Mouse (Mus musculus) gastrocnemius, adult 8-10 months (tissue): ENCODE data around the gene Paqr9. TPM values are rescaled to one million over a fixed set of nuclear protein-coding genes. Genes with fewer than 3 reads are reported as not detected.

Experiments
- DNase-seq, 2 experiments: peaks; one replicate each; pipeline ENCODE4 v3.0.0; 2022; ENCODE audit warnings: low spot score in 2 of 2
- total RNA-seq, 4 experiments: library from RNA; stranded (reverse); gene quantifications; 2 replicates each; pipeline ENCODE4 v1.2.4; 2022

Paqr9 gene
- total RNA-seq, 4 experiments from 2014 or later = 1.9 to 3.7 (median 2.3) TPM

- no peak for DNase-seq
Observed at GRCm38 (mm10) chr9:95544598-95544997, 14.9 kb upstream of the Paqr9 start.

- no peak for DNase-seq
Observed at GRCm38 (mm10) chr9:95546679-95547078, 12.8 kb upstream of the Paqr9 start.

GRCm38 (mm10) chr9:95549626-95550411 is 9.6 kb upstream of the Paqr9 start:
- no peak for DNase-seq

DNA sequence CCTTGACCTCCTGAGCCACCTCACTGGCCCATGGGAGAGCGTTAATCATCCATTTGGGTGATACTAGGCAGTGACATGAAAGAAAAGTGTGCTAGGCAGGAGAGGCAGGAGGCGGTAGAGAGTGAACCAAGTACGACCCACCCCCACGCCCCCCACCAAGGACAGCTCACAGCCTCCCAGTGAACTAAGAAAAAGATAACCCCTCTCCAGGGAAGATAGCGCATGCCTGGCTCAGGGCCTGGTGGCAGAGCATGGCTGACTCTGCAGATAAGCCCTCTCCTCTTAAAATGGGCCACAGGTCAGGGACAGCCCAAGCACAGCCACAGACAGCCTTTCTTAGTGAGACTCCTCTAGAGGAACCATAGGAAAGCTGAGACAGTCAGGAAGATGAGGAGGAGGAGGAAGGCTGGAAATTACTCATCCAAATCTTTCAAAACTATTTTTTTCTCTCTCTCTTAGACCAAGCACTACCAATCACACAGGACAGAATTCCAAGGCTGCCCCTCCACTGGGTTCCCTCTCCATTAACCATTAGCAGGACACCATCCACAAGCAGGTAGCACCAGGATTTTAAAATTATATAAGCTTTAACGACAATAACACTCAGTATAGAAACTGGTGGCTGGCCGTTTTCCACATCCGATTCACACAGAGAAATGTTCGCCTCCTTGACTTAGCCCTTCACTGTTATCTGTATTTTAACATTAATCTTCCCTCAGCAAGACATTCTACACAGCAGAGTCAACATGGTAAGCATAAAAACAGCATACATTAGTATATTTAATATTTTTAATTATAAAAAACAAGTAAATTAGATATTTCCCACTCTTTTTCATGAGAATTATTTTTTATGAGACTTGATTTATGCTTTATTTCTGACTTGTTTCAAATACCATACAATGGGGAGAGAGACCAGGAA is 8.3 kb upstream of the Paqr9 start:
- DNase-seq = no peak

- DNase-seq = no peak
Observed at GRCm38 (mm10) chr9:95552175-95552705, 7.2 kb upstream of the Paqr9 start.

DNA sequence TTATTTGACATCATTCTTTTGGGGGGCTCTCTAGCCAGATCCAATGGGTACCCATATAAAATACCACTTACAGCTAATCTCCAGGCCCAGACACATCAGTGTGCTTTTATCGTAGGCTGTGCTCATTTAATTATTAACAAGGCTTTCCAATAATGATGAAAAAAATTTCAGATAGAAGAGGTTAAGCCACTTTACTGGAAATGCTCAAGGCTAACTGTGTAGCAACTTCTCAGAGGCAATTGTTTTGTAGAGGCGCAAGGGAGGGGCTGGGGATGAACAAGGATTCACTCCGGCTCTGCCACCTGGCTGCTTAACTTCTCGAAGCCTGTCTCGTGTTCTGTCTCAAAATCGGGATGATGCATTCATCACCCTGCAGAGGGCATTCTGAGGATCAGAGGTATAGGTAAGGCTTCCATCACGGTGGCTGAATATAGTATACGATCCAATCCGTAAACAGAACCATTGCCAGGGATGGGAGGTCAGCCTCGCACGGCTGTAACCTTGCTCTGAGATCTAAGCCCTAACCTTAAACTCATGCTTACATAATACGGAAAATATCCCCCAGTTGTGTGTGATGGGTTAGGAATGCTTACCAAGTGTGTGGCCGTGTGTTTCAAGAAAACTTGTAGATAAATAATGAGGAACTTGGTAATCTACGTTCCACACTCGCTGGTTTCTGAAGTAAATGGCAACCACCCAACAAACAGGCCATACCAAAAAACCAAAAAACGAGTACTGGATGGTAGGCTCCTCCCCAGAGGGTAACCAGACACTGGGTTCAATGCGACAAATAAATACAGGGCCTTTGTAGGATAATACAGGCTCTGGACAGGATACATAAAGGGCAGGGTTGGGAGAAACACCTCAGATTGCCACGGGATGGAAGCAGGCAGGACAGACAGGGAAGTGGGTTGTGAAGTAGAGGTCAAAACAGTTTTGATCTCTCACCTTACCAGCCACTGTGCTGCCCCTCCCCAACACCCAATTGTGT is 4.9 kb upstream of the Paqr9 start:
- DNase-seq = no peak

- DNase-seq = no peak
Observed at GRCm38 (mm10) chr9:95555233-95555740, 4.2 kb upstream of the Paqr9 start.

DNA sequence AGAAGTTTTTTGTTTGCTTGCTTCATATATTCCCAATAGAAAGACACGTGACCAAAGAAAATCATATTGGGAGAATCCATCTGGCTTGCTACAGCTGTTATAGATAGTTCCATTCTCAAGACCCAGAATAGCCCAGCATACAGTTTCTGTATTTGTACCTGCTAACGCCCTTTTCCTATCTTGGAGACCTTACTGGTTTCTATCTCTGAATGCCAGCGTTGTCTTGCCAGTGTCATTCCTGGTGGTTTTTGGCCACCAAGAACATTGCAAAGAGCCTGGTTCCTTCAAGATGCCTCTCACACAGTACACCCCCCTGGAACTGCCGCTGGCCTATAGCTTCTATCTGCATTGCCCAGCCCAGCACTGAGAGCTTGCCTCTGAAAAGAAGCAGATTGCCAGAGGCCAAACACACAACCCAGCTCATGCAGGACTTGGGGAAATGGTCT is 3.4 kb upstream of the Paqr9 start:
- no peak for DNase-seq

DNA sequence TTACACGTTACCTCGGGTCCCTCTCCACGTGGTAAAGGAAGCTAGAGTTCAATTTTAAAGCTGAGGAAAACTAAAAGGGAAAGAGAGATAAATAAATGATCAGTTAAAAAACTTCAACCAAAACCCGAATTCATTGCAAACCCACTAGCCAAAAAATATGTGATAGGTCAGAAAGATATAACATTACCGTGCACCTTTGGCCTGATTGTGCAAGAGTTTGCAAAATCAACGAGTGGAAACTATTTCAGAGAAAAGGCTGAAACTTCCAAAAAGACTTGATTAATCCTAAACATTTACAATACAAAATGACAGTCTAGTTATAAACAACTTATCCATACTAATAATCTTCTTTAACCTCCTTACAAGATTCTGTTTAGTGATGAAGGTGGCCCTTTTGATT is 1.7 kb upstream of the Paqr9 start:
- no peak for DNase-seq

DNA sequence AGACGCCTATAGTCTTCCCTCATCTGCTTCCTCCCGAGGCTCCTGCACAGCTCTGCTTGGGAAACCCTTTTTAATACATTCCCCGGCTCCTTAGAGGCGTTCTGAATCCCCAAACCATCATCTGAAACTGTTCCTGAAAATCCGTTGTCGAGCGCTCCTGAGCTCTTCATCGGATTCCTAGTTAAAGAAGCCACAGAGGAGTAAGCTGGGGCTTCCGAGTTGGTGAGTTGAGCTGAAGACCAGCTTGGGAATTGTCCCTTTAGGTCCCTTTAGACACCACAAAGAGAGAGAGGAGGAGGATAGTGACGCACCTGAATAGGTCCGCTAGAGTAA is 765 bp upstream of the Paqr9 start:
- no peak for DNase-seq

GRCm38 (mm10) chr9:95559936-95560735 is 679 bp downstream of the Paqr9 start:
- no peak for DNase-seq

GRCm38 (mm10) chr9:95564047-95564446 is 4.6 kb downstream of the Paqr9 start:
- no peak for DNase-seq

DNA sequence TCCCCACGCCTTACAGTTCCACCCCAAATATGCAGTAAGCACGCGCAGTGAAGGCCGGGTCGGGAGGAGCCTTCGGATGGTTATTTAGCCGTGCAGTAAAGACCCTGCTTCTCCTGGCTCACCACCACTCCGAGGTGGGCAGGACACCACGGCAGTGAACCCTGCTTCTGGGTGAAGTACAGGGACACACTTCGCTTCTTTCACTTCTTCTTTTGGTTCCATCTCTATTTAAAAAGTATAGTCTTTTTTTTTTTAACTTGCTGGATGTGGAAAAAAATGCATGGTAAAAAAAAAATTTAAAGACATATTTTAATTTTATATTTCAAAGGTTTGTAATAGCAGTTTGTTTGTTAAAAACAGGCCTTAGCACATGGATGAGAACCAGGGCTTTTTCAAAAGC is 6.9 kb downstream of the Paqr9 start:
- no peak for DNase-seq

GRCm38 (mm10) chr9:95566931-95567330 is 7.5 kb downstream of the Paqr9 start:
- no peak for DNase-seq

DNA sequence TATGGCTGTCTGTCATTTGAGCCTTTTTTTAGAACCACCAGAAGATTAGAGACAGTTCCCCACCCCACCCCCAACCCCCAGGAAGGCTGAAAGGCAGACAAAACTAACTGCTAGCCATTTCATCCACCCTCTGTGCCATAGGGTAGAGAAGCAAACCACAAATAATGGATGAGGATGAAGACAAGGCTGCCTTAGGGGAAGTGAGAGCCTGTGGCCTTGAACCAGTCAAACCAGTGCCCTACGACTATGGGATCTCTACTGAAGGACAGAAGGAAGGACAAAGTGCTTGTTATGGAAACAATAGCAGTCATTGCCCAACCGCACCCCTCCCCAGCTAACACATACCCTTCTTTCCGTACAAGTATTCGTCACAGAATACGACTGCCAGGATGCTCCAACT is 9.8 kb downstream of the Paqr9 start:
- no peak for DNase-seq

GRCm38 (mm10) chr9:95569966-95570365 is 10.5 kb downstream of the Paqr9 start:
- no peak for DNase-seq

GRCm38 (mm10) chr9:95570604-95571003 is 11.1 kb downstream of the Paqr9 start:
- DNase-seq = no peak

GRCm38 (mm10) chr9:95571494-95571893 is 12.0 kb downstream of the Paqr9 start:
- no peak for DNase-seq

DNA sequence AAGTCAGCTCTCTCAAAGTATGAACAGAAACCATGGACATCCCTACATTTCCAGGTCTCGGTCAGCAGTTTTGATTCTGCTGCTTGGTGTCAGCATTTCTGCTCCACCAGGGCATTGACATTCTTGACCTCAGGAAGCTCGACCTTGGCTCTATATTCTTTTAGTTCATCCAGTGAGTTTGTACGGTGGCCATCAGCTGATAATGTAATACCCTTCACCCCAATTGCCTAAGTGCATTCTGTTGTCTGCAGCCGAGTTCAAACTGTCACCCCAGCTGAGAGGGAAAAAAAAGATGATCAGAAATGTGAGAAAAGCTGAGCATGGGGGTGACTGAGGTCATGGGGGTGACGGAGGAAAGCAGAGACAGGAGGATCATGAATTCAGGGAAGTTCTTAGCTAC is 13.1 kb downstream of the Paqr9 start:
- DNase-seq = no peak

DNA sequence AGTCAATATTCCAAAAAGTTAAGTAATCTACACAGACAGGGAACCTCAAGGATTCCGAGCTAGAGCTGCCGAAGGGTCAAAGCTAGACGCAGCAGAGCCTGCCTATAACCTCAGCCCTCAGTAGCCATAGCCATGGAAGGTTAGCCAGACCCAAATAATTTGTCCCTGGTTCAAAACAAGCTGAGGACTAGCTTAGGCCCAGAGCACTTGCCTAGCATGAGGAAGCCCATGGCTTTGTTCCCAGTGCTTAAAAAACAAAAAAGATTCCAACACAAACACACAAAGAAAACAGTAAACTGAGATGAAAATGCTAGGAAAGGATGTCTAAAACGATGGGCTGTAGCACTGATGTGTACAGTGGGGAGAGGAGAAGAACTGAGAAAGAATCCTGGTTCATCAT is 14.7 kb downstream of the Paqr9 start:
- no peak for DNase-seq
